Mouse (Mus musculus): Measurements from ENCODE around the gene Tpsab1.

DNA sequence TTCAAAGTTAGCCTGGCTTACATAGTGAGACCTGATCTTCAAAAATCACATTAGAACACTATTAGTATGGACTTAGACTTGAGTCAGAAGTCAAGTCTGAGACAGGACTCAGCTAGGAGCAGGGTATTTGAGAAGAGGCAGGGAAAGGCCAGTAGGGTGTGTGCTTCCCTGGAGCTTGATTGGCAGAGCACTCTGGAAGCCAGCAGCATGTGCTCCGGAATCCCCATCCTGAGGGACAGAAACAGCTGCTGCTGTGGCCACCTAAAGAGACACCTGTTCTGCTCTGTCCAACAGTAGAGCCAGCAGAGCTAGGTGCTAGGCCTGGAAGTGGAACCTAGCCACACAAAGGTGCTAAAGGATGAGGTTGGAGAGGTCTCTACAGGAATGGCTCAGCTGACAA lies 51.3 kb downstream of the Tpsab1 start:
- TF ChIP-seq ZNF384 (IDR thresholded peaks at IDR 0.05; ENCODE audit: low read depth, low read length) = no peak
- no peak for TF ChIP-seq HCFC1 (IDR thresholded peaks at IDR 0.05; ENCODE audit: borderline replicate concordance, insufficient read depth, low read length)
- no peak for TF ChIP-seq ZC3H11A (IDR thresholded peaks at IDR 0.05; ENCODE audit: borderline replicate concordance, low read depth, low read length)
- TF ChIP-seq MAFK (IDR thresholded peaks at IDR 0.05; ENCODE audit: insufficient read depth, low read depth, low read length) = no peak
- TF ChIP-seq CHD2 (IDR thresholded peaks at IDR 0.05; ENCODE audit: low read depth, low read length) = no peak

Measured in ES-E14 (cell line).